Mouse (Mus musculus) liver, embryonic 14.5 days (tissue): ENCODE data around the gene Cox19. TPM values are rescaled to one million over a fixed set of nuclear protein-coding genes. Genes with fewer than 3 reads are reported as not detected.

Experiments
- ATAC-seq: fragments of 200-750 bp; cut with Nextera tagmentation; 2 replicates; pipeline ENCODE4 v1.8.0; 2017; ENCODE audit warnings: moderate number of reproducible peaks, mild to moderate bottlenecking, moderate library complexity; ENCODE audit not compliant: insufficient read depth
- DNase-seq, 3 experiments: peaks; one replicate each; pipeline ENCODE4 v3.0.0-alpha.2; 2012 to 2013; ENCODE audit warnings: low read depth in 3 of 3, low spot score in 3 of 3
- H3K27ac ChIP-seq: fragments of 300-500 bp; sonication (generic); 2 replicates; pipeline ENCODE4 v1.5.1; 2014; ENCODE audit warnings: moderate library complexity, mild to moderate bottlenecking, control low read depth, inconsistent platforms
- H3K27me3 ChIP-seq: fragments of 300-500 bp; sonication (generic); 2 replicates; pipeline ENCODE4 v1.6.1; 2014; ENCODE audit warnings: mild to moderate bottlenecking, low read length, moderate library complexity; ENCODE audit not compliant: control insufficient read depth, insufficient read depth
- H3K36me3 ChIP-seq: fragments of 300-500 bp; sonication (generic); replicated peaks from 2 replicates; pipeline ENCODE4 v1.6.1; 2014; ENCODE audit warnings: low read depth; ENCODE audit not compliant: control insufficient read depth, insufficient read depth
- H3K4me1 ChIP-seq, 2 experiments: fragments of 200-500 bp in 1 of 2; fragments of 300-500 bp in 1 of 2; sonication (generic) in 1 of 2; replicated peaks; 2 replicates each; pipeline ENCODE4 v1.6.1; 2012 to 2014; ENCODE audit warnings: antibody characterized with exemption in 1 of 2, inconsistent platforms in 1 of 2, low read length in 1 of 2; ENCODE audit not compliant: control insufficient read depth in 2 of 2, insufficient read depth in 2 of 2
- H3K4me2 ChIP-seq: fragments of 300-500 bp; sonication (generic); 2 replicates; pipeline ENCODE4 v1.6.1; 2014; ENCODE audit warnings: low read depth, mild to moderate bottlenecking, control low read depth, moderate library complexity
- H3K4me3 ChIP-seq, 2 experiments: fragments of 200-500 bp in 1 of 2; fragments of 300-500 bp in 1 of 2; sonication (generic) in 1 of 2; 2 replicates each; pipeline ENCODE4 v1.5.1; 2012 to 2014; ENCODE audit warnings: low read depth in 2 of 2, low read length in 2 of 2, mild to moderate bottlenecking in 2 of 2, control low read depth in 1 of 2, inconsistent platforms in 1 of 2, moderate library complexity in 1 of 2; ENCODE audit not compliant: insufficient read depth in 1 of 2
- H3K9ac ChIP-seq: fragments of 300-500 bp; sonication (generic); replicated peaks from 2 replicates; pipeline ENCODE4 v1.6.1; 2014; ENCODE audit warnings: mild to moderate bottlenecking, control low read depth, moderate library complexity
- H3K9me3 ChIP-seq: fragments of 300-500 bp; sonication (generic); 2 replicates; pipeline ENCODE4 v1.6.1; 2016; ENCODE audit warnings: low read length, mixed read lengths; ENCODE audit not compliant: control insufficient read depth
- CTCF ChIP-seq: IDR thresholded peaks from 2 replicates; pipeline ENCODE4 v1.5.1; 2016; ENCODE audit warnings: antibody characterized with exemption, low read depth, control low read depth
- EP300 ChIP-seq: IDR thresholded peaks from 2 replicates; pipeline ENCODE4 v1.6.1; 2016; ENCODE audit warnings: antibody characterized with exemption, low read depth
- WGBS: fragments of 180-500 bp; shearing (Covaris S2); extraction: QIAGEN DNeasy Blood & Tissue Kit; methylation state at CpG from one replicate; pipeline ENCODE4 v1.1.7; 2014; ENCODE audit not compliant: insufficient replicate concordance; 5-methylcytosine and 5-hydroxymethylcytosine counted together
- polyA plus RNA-seq, 2 experiments: library from polyadenylated mRNA; depleted of rRNA in 1 of 2; stranded (reverse) in 1 of 2; unstranded in 1 of 2; fragments of >200 nt; fragmentation: Nextera tagmentation in 1 of 2; extraction: Ambion mirVana in 1 of 2; gene quantifications; 2 replicates each; pipeline versions ENCODE4 v1.2.1 to v1.2.3; 2012 to 2014

Cox19 gene
- polyA plus RNA-seq, 2 experiments, result 23.3 to 61.4 TPM

GRCm38 (mm10) chr5:139363858-139364257 lies 12.6 kb upstream of the Cox19 start:
- WGBS, result 57% methylated on average over 7 of the region's 7 CpGs
- ATAC-seq (no peak), DNase-seq (no peak)
- no peak overlapping the region for H3K9ac ChIP-seq
- no peaks in the 10 kb centered on the region for H3K9me3 ChIP-seq
- H3K27me3 ChIP-seq, result no peaks in the 10 kb centered on the region
- H3K4me1 ChIP-seq, result peaks cover 0 to 27% of the 10 kb centered on the region in 2 experiments; a peak in 3 of 4 replicates
- no peak overlapping the region for H3K27ac ChIP-seq
- no peak overlapping the region for H3K4me3 ChIP-seq
- TF ChIP-seq CTCF, result no peak
- no peak for TF ChIP-seq EP300
- H3K4me2 ChIP-seq, result no peak overlapping the region
- H3K36me3 ChIP-seq, result no peaks in the 10 kb centered on the region

GRCm38 (mm10) chr5:139359244-139359643 lies 8.0 kb upstream of the Cox19 start:
- Histone ChIP-seq H3K9ac (no peak overlapping the region), H3K27me3 (no peaks in the 10 kb centered on the region), H3K4me1 (no peaks in the 10 kb centered on the region), H3K4me2 (no peak overlapping the region), H3K27ac (no peak overlapping the region), H3K4me3 (no peak overlapping the region), H3K36me3 (no peaks in the 10 kb centered on the region), H3K9me3 (no peaks in the 10 kb centered on the region)
- no peak for TF ChIP-seq CTCF
- TF ChIP-seq EP300, result no peak
- no peak for ATAC-seq
- WGBS, result 80% methylated on average over 5 of the region's 5 CpGs
- DNase-seq, result no peak

- Histone ChIP-seq H3K9me3 (no peaks in the 10 kb centered on the region), H3K4me3 (no peak overlapping the region), H3K27me3 (no peaks in the 10 kb centered on the region), H3K9ac (no peak overlapping the region), H3K36me3 (no peaks in the 10 kb centered on the region), H3K4me2 (no peak overlapping the region), H3K27ac (no peak overlapping the region), H3K4me1 (no peaks in the 10 kb centered on the region)
- DNase-seq, result no peak
- 64% methylated on average over 2 of the region's 2 CpGs for WGBS
- peak; percentile 31; the same call in 1 of the 2 replicates for ATAC-seq
- TF ChIP-seq EP300, result no peak
- TF ChIP-seq CTCF, result peak; percentile 87
These were observed 7.4 kb upstream of the Cox19 start for GRCm38 (mm10) chr5:139358653-139359052.

GRCm38 (mm10) chr5:139355235-139355772 lies 4.1 kb upstream of the Cox19 start:
- TF ChIP-seq CTCF, result peak; percentile 99
- TF ChIP-seq EP300, result no peak
- Histone ChIP-seq H3K4me3 (no peak overlapping the region), H3K9ac (no peak overlapping the region), H3K36me3 (no peaks in the 10 kb centered on the region), H3K27me3 (no peaks in the 10 kb centered on the region), H3K27ac (no peak overlapping the region), H3K4me2 (no peak overlapping the region), H3K4me1 (peaks cover 13 to 17% of the 10 kb centered on the region in 2 experiments; a peak in 3 of 4 replicates), H3K9me3 (no peaks in the 10 kb centered on the region)
- no peak for ATAC-seq
- no peak for DNase-seq
- WGBS, result 35% methylated on average over 19 of the region's 19 CpGs

GRCm38 (mm10) chr5:139353946-139354345 lies 2.7 kb upstream of the Cox19 start:
- 71% methylated on average over 11 of the region's 11 CpGs for WGBS
- H3K27ac ChIP-seq, result no peak overlapping the region
- H3K27me3 ChIP-seq, result no peaks in the 10 kb centered on the region
- DNase-seq (no peak), ATAC-seq (no peak)
- no peak overlapping the region for H3K4me2 ChIP-seq
- no peak for TF ChIP-seq CTCF
- TF ChIP-seq EP300, result no peak
- no peaks in the 10 kb centered on the region for H3K9me3 ChIP-seq
- H3K4me1 ChIP-seq, result peaks cover 24 to 29% of the 10 kb centered on the region in 2 experiments
- no peaks in the 10 kb centered on the region for H3K36me3 ChIP-seq
- H3K4me3 ChIP-seq, result no peak overlapping the region
- no peak overlapping the region for H3K9ac ChIP-seq
